Mouse (Mus musculus): ENCODE data around the gene Gstcd. TPM values are rescaled to one million over a fixed set of nuclear protein-coding genes. Genes with fewer than 3 reads are reported as not detected.

Gstcd gene
- total RNA-seq, 2 experiments from 2014 or later, result 6.4 to 8.4 TPM

- ATAC-seq (ENCODE audit: poor library complexity, severe bottlenecking), result no peak
Observed at GRCm38 (mm10) chr3:133033145-133033755, 58.6 kb downstream of the Gstcd start.

GRCm38 (mm10) chr3:133026977-133027376 is 64.9 kb downstream of the Gstcd start:
- ATAC-seq (ENCODE audit: poor library complexity, severe bottlenecking), result no peak

DNA sequence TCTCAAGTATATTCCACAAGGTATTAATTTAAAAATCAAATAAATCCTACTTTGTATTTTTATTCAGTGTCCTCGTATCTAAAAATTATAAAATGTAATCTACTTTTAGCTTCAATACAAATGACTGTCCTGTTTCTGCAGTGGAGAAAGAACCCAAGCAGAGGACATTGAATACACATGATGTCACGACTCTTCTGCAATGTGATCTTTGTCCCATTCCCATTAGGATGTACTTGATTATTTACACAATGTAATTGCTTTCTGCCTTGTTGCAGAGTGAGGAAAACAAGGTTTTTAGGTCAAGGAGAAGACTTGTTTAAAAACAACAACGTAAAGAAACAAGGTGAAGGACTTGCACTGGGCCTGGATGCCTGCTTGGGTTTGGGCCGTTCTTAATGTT is 84.6 kb downstream of the Gstcd start:
- no peak for ATAC-seq (ENCODE audit: poor library complexity, severe bottlenecking)

DNA sequence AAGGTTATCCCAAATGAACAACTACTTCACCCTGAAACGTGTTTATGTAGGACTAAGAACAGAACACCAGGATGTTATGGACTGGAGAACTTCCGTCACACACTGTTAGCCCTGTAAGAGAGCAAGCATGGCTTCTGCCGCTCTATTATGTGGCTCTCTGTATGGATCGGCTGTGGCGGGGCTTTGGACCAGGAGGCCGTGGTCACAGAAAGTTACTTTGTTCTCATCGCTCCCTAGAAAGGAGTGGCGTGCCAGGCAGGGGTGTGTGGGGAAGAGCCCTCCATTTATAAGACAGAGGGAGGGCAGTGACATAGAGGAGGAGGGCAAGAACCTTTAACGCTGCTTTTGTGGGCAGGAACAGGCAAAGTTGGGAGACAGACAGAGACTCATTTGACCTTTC is 95.5 kb downstream of the Gstcd start:
- ATAC-seq (ENCODE audit: poor library complexity, severe bottlenecking), result no peak

GRCm38 (mm10) chr3:132995904-132996267 is 95.9 kb downstream of the Gstcd start:
- no peak for ATAC-seq (ENCODE audit: poor library complexity, severe bottlenecking)

DNA sequence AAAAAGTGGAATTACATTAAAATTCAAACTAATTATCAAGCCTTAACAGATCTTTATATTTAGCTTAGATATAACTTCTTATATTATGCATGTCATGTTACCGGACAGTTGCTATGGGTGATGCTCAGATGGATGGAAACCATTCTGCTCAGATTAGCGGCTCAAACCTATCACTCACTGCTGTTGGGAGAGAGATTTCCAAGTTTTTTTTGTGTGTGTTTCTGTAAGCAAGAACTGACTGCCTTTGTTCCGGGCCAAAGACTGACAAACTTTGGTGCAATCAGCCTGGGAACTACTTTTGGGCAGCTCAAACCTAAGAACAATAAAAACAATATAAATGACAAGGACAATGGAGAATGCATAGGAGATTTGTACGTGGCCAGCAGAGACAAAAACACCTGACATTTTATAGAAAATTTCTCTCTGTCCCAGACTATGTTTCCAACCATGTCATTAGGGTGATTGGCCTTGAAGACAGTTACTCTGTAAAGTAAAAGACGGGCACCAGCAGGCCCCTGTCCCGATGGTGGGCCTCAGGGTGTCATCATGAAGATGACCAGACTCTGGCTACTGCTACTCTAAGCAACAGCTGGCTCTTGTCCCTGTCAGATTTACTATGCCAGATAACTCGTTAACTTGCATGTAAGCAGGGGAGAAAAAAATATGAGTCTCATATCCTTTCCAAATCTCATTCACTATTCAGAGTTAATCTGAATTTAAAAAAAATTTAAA is 96.5 kb downstream of the Gstcd start:
- ATAC-seq (ENCODE audit: poor library complexity, severe bottlenecking), result no peak

- no peak for ATAC-seq (ENCODE audit: poor library complexity, severe bottlenecking)
Observed at GRCm38 (mm10) chr3:132986188-132986587, 105.6 kb downstream of the Gstcd start.

DNA sequence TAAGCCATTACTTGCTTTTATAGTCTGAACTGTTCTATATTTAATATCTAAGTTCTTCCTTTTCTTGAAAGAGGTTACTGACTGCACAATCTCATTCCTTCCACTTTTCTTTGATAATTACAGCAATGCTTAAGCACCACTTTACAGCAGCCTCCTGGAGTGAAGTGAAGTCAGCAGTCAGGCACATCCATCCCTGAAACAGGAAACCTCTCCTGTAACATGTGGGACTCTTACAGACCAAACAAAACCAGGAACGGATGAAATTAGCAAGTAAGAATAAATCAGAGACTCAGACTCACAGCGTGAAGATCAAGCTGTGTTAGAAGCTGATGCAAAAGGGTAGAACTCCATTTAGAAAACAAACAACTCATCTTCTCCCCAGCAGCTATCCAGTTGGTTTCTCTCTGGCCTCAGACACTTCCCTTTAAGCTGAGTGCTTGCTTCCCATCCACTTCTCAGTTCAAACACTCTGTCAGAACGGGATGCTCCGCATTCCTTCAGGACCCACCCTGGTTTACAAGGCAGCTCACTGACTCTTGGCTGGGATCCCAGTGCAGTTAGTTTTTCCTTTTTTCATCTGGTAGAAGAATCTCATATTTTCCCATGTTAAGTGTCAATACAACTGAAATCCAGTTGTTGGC is 107.9 kb downstream of the Gstcd start:
- ATAC-seq (ENCODE audit: poor library complexity, severe bottlenecking), result no peak

DNA sequence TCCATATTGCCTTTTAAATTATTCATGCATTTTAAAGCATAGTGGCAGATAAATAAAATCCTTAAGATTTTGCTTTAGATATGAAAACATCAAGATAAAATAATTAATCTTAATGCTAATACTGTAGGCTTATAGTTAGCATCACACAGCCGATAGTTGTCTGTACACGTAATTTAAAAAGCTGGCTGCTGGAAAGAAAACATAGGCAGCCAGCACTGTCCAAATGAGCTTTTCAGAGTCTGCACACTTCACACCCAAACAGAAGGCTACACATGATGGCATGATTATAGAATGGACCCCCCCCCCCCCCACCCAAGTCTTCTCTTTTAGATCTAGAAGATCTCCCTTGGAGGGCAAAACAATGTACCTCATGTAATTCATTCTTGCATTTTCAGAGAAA is 109.9 kb downstream of the Gstcd start:
- ATAC-seq (ENCODE audit: poor library complexity, severe bottlenecking), result no peak

DNA sequence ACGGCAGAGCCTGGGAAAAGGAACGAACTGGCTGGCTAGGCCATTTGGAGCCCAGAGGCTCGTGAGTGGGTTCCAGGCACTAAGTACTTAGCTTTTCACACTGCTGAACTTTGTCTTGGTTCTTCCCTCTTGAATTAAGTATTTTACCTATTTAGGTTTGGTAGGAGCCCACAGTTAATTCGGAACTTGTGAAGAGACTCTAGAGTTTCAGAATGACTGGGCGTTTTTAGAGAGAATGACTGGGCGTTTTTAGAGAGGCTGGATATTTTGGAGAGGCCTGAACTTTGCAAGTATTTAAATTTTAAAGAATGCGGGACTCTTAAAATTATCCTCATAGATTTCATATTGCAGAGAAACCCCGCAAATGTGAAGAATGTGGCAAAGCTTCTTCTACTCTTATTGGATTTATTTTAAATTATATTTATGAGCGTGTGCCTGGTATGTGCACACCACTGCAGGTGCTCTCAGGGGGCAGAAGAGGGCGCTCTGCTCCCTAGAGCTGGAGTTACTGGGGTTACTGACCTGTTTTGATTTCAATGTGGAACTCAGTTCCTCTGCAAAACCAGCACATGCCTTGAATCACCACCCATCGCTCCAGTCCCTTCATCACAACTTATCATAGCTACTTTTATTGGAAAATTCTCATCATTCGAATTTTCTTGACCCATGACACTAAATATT is 111.9 kb downstream of the Gstcd start:
- ATAC-seq (ENCODE audit: poor library complexity, severe bottlenecking), result no peak

- ATAC-seq (ENCODE audit: poor library complexity, severe bottlenecking), result no peak
Observed at GRCm38 (mm10) chr3:132966255-132966654, 125.6 kb downstream of the Gstcd start.

DNA sequence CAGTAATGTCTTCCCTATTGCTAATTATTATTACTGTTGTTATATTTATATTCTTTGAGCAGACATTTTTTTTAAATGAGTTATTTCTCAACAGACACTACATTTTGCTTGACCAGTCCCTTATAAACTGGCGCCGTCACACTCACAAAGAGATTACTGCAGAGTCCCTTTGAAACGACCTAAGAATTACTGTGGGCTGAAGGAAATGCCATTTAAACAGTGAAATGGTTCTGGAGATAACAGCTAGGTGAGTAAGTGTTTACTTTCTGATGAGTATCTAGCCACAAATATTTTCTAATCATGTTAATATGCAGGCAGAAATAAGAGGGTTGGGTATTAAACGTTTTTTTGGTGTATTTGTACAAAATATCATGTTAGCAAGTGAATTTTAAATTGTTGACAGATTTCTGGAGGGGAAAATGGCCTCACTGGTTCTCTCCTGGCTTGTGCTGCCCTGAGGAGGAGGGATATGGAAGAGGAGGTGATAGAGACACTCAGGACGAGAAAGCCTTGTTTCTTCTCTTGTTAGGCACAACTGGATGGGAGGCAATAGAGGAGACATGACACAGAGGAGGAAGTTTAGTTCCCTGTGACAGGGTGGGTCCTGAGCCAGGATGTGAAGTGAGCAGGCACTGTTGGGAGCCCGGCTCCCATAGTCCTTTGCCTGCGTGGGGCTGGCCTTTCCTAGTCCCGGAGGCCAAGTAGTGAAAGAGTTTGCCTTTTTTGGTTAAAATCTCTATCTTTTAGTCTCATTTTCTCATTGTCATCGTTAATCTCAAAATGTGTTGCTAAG is 126.9 kb downstream of the Gstcd start:
- no peak for ATAC-seq (ENCODE audit: poor library complexity, severe bottlenecking)

DNA sequence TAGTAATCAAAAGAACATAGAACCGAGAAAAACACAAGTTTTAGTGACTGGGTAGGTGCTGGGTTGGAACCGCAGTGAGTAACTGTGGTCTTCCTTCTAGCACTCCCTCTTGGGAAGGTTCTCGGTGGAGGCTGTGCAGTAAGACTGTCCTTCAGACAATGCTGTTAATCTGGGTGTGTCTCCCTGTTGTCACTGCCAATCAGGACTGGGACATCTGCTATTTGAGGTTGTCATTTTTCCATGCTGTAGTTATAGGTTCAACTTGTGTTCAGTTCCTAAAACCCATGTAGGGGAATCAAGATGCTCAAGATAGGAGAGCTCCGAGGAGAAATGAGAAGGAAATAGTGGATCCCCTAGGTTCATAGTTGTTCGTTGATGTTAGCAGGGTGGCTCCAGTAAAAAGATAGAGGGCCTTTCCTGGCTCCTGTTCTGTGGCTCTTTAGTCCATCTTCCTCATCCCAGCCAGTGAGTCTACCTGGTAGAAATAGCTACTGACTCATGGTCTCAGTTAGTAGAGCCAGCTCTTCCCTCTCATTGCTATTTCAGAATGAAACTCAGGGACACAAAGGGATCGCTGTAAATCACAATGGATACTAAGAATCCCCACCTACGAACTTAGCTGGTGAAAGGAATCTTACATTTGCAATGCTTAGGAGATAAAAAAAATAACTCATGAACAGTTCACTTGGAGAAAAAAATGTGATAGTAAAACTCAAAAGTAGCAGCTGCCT is 129.0 kb downstream of the Gstcd start:
- ATAC-seq (ENCODE audit: poor library complexity, severe bottlenecking), result no peak

DNA sequence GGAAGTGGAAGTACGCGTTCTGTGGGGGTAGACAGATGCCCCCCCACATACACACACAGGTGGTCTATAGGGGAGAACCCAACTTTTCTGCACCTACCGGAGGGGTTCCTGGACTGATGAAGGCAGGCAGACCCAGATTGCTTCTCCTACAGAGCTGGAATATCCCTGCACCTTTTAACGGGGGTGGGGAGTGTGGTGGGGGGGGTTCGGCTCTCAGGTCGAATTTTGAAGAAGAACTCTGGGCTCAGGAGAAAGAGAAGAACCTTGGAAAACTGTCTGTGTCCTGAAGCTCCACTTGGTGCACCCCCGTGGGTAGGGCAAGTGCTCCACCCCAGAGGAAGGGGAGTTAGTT is 141.3 kb downstream of the Gstcd start:
- no peak for ATAC-seq (ENCODE audit: poor library complexity, severe bottlenecking)

GRCm38 (mm10) chr3:132949791-132950528 is 141.9 kb downstream of the Gstcd start, which contains the start of gene Npnt:
Gene Npnt, minus strand, starts transcription at chr3:132950291.
- ATAC-seq (ENCODE audit: poor library complexity, severe bottlenecking), result peak; percentile 30; the same call in 1 of the 2 replicates

DNA sequence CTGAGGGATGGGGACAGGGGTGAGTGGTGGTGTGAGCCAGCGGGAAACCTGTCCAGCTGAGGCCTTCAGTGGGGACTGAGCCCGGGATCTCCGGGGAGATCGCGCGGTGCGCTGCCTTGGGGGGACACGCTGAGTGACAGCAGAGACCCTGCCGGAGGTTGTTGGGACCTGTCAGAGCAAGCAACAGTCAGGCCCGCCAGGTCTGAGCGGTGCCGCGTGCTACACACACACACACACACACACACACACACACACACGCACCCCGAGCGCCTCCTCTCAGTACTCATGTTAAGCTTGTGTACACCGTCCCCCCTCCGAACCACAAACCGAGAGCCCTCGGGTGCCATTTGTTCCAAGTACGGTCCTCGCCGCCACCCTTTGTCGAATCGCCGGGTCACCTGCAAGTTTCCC is 142.4 kb downstream of the Gstcd start:
- peak; percentile 33; the same call in 1 of the 2 replicates for ATAC-seq (ENCODE audit: poor library complexity, severe bottlenecking)

DNA sequence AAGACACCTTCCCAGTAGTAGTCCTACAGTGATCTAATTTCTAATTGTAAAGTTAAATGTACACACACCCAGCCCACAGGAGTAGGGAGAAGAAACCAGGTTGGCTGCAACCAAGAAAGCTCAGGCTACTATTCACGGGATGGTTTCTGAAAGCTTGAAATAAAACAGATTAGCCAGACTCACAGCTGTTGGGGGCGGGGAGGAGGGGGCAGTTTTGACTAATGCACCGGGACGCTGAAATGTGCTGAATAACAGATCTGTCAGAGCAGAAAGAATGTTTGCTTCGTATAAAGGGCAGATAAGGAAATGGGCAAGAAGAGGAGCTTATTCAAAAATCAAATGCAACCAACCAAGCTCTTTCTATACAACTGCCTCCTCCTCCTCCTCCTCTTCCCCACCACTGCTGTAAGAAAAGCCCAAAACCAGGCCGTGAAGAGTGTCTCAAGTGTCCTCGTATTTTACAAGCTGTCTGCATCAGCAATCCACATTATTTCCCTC is 143.5 kb downstream of the Gstcd start:
- no peak for ATAC-seq (ENCODE audit: poor library complexity, severe bottlenecking)

DNA sequence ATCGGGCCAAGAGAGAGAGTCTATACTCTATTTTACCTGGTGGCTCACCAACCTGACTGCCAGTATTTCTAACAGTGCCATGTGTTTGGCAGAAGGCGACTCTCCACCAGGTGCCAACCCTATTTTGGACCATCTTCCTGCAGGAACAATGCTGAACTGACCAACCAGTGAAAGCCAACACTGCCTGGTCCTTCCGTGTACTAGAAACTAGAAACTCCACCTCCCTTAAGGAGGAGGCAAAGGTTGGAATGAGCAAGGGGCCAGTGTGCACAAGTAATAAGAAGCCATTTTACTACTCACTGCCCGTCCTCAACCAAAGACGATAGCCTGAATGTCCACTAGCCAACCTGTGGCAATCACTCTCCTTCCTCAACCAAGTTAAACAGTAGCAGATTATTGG is 145.7 kb downstream of the Gstcd start:
- ATAC-seq (ENCODE audit: poor library complexity, severe bottlenecking), result no peak

- ATAC-seq (ENCODE audit: poor library complexity, severe bottlenecking), result no peak
Observed at GRCm38 (mm10) chr3:132945669-132946068, 146.2 kb downstream of the Gstcd start.

Measured in megakaryocyte, adult 5-6 weeks (primary cell).